Mouse (Mus musculus): ENCODE measurements around the gene Cyp51. TPM values are rescaled to one million over a fixed set of nuclear protein-coding genes. Genes with fewer than 3 reads are reported as not detected.

The Cyp51 gene
- polyA plus RNA-seq (2012; rRNA removed) = 33.0 and 37.6 TPM in 2 replicates

DNA sequence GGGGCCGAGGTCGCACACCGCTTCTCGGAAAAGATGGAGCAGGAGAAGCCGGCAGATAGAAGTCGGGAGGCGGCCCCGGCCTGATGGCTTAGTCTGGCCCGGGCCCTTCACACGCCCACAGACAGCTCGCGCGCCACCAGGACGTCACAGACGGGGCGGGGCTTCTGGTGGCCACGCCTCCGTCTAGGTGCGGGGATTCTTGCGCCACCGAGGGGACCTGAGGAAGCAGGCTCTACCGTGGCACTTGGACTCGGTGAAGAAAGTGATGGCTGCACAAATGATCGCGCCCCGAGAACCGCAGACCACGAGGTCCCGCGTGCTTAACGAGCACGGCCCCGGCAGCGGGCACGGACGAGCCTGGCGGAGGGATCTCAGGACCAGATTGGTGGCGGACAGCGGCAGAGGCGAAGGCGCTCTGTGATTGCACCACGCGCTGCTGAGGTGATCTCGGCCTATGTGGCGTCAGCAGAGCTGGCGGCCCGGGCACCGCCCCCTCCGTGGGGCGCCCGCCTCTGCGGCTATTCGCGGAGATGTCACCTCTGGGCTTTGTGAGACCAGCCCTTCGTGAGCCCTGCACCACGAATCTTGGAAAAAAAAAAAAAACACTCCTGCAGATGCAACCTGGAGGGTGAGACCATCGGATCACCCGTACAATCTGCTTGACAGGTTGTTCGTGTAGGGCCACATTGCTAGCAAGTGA, at the start of gene Cyp51:
Cyp51 (minus strand) TSS at position 406 of the 700 bp plus-strand sequence.

Other genes with a start within 250 kb of the Cyp51 start
- gene Mterf1a, start 210.8 kb downstream of the Cyp51 start, polyA plus RNA-seq (2012; rRNA removed) = 4.1 and 4.2 TPM in 2 replicates
- 6.5 and 6.6 TPM in 2 replicates for gene Akap9, start 176.7 kb downstream of the Cyp51 start, polyA plus RNA-seq (2012; rRNA removed)
- gene Mterf1b, start 87.6 kb upstream of the Cyp51 start, polyA plus RNA-seq (2012; rRNA removed) = 2.2 and 2.5 TPM in 2 replicates

All from liver, embryonic 14 days (tissue).